Mouse (Mus musculus) frontal cortex, postnatal 14 days (tissue): ENCODE data around the gene Dclk2.

Experiments used
- DNase-seq, 2 experiments: peaks; one replicate each; pipeline ENCODE4 v3.0.0; 2022; ENCODE audit warnings: low spot score in 2 of 2

Gene Dclk2

GRCm38 (mm10) chr3:86920343-86921083 lies at the start of gene Dclk2:
Gene Dclk2 (minus strand): TSS chr3:86920852.
- peak; percentile 67 to 71 for DNase-seq

GRCm38 (mm10) chr3:86962665-86963435 lies 42.2 kb upstream of the Dclk2 start:
- DNase-seq: no peak

DNA sequence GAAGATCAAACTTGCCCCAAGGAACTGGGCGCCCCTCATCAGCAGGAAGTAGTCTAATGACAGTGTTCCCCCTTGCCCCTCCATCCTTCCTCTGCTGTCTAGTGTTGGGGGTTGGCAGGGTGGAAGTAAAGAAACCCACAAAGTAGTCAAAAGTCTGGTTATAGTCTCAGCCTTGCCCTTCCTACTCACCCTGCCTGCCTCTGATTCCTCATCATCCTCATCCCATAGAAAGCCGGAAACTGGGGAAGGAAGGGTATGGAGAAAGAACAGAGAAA lies 40.7 kb upstream of the Dclk2 start:
- no peak for DNase-seq

DNA sequence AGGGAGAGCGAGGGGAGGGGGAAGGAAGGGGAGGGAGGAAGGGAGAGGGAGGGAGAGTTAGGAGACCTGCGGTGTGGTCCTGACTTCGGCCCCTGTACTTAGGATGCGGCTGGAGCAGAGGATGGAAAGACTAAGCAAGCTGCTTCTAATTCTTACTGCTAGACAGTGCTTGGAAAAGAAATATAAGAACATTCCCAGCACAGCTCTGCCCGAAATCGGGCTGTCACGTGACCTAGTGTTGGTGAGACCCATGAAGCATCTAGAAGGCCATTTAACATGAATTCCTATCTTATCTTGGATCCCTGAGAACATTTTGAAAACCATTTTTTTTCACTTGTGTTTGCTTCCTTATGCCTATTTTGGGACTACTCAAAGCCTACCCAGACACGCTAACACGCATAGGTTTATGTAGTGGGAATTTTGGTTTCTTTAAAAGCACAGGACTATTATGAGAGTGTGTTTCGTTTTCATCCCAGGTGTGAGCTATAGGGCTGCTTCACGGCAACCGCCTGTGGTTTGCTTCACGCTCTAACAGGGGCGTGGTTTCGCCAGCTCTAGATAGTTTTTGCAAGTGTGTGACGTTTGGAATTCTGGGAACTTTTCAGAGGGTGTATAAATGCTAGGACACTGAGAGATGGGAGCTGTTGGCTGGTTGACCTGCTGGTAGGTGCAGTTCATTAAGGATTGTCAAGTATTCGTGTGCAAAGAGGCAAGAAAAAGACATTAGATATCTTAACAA lies 40.2 kb upstream of the Dclk2 start:
- DNase-seq: no peak

- no peak for DNase-seq
Measured at GRCm38 (mm10) chr3:86959088-86959487, 38.4 kb upstream of the Dclk2 start.

DNA sequence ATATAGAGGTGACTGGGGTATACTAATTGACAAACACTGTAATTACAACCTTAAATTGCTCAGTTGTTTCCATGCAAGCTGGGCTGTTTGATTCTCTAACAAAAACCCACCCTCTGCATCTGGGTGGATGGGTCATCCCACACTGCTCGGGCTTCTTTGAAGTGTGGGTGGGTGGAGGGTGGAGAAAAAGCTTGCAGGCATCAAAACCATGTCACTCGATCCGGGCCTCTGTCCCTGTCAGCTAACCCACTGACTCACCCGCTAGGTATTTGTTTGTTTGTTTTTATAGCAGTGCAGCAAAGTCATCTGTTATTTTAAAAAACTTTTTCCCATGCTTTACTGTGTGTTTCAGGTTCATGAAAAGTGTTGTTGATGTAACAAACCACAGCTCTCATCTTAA lies 34.7 kb upstream of the Dclk2 start:
- no peak for DNase-seq

DNA sequence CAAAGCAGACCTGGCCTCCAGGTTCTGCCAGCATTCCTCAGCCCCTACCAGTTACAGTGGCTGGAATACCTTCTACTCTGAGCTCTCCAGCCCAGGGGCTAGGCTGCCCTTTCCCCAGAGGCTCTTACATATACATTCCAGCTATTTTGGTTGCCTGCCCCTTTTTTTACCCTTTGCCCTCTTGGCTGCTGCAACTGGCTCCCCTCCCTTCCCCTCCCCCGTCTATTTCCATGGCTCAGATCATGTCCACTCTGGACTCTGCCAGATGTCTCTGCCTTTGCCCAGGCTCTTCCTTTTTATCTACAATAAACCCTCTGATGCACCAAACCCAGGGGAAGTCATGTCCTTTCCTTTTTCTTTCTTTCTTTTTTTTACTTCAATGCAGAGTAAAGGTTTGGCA lies 33.9 kb upstream of the Dclk2 start:
- no peak for DNase-seq

- no peak for DNase-seq
Measured at GRCm38 (mm10) chr3:86953819-86954218, 33.2 kb upstream of the Dclk2 start.

GRCm38 (mm10) chr3:86950652-86951051 lies 30.0 kb upstream of the Dclk2 start:
- DNase-seq: no peak

- peak in 1 of 2 experiments; percentile 25 for DNase-seq
Measured at GRCm38 (mm10) chr3:86936254-86936836, 15.7 kb upstream of the Dclk2 start.

DNA sequence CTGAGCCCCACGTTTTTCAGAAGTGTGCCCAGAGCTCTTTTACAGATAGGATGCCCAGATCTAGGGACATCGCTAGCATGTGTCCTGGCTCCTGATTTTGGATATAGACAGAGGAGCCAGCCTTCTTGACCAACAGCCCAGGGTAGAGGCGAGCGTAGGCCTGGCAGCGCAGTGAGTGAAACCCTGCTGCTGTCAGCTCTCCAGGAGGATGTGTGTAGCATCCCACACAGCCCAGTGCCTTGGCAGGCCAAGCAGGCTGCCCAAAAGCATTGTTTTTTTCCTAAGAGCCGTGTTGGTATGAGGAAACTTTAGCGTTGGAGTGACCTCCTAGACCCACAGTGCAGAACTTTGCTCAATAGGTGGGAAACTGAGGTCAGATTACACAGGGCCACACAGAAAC lies 12.8 kb upstream of the Dclk2 start:
- no peak for DNase-seq

GRCm38 (mm10) chr3:86923686-86924085 lies 3.0 kb upstream of the Dclk2 start:
- DNase-seq: no peak

DNA sequence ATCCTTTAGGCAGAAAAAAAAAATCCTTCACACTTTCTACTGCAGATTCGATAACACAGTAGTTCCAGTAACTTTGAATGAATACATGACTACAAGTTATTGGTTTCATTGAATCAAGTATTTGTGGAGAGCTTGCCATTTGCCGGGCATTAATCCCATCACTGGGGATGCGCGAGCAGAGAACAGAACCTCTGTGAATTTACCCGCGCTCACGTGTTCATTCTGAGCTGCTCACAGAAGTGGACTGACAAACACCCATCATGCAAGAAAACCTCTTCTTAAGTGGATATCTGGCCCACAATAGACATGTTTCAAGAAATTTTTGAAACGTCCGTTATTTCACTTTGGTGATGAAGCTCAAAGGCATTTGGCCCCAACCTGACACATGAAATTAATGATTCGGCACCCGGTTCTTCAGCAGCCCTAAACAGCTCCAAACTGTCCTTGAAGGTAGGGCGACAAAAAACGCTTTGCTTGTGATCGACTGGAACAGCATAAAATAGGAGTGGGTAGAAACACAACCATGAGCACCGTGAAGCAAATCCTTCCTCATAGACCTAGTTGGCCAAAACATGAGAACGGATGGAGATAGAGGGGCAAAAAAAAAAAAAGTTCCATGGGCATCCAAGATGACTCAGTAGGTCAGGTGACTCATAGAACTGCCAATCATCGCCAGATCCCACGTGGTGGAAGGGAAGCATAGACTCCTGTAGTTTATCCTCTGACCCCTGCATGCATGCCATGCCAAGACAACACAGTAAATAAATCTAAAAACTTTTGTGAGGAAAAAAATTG lies 726 bp upstream of the Dclk2 start:
- DNase-seq: no peak

GRCm38 (mm10) chr3:86919641-86920342 lies 860 bp downstream of the Dclk2 start:
- peak; percentile 29 to 31 for DNase-seq

- DNase-seq: no peak
Measured at GRCm38 (mm10) chr3:86917048-86917447, 3.6 kb downstream of the Dclk2 start.

GRCm38 (mm10) chr3:86916626-86917025 lies 4.0 kb downstream of the Dclk2 start:
- DNase-seq: no peak

- DNase-seq: no peak
Measured at GRCm38 (mm10) chr3:86915291-86915690, 5.4 kb downstream of the Dclk2 start.

DNA sequence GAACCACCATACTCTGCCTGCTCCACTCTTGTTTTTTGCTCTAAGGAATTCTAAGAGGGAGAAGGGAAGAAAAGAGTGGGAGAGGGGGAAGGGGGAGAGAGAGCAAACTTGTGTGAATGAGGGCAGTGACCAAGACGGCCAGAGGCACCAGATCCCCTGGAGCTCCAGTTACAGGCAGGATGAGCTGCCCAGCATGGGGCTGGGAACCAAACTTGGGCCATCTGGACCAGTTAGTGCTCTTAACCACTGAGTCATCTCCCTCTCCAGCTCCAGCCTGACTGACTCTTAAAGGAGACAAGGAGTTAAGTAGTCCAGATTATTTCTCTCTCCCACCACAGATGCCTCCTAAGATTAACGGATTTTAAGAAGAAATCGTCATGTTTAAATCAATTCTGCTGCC lies 6.3 kb downstream of the Dclk2 start:
- DNase-seq: no peak

- DNase-seq: no peak
Measured at GRCm38 (mm10) chr3:86898366-86898765, 22.3 kb downstream of the Dclk2 start.

GRCm38 (mm10) chr3:86897551-86897950 lies 23.1 kb downstream of the Dclk2 start:
- DNase-seq: no peak

DNA sequence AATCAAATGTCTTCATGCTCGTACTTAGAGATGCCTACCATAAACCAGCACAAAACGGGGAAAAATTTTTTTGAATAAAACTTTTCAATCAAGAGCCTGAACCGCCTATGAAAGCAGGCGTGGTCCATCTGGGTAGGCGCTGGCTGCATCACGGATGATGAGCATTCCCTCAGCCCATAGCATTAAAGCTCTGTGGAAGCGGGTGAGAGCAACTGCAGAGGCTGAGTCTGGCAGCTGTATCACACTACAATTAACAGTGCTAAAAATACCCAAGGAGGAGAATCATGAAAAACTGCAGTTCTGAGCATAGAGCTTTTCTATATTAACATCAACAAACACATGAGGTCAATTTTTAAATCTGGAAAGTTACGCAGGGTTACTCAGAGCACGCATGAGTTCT lies 23.6 kb downstream of the Dclk2 start:
- DNase-seq: peak in 1 of 2 experiments; percentile 33
